Mouse (Mus musculus): Measurements from ENCODE around the gene Scn2a.

- TF ChIP-seq POLR2A (IDR thresholded peaks at IDR 0.05; ENCODE audit: borderline replicate concordance, low read depth, low read length) = no peak
- no peak for TF ChIP-seq CTCF (IDR thresholded peaks at IDR 0.05; ENCODE audit: low read depth, low read length)
Measured at GRCm38 (mm10) chr2:65690456-65691184, 70.0 kb downstream of the Scn2a start.
